Mouse (Mus musculus) cerebellum, adult 8-10 months (tissue): ENCODE data around the gene Axin2.

Source experiments
- DNase-seq: peaks from one replicate; pipeline ENCODE4 v3.0.0; 2022

Gene Axin2

GRCm38 (mm10) chr11:108930612-108931011 is 10.5 kb downstream of the Axin2 start:
- no peak for DNase-seq

DNA sequence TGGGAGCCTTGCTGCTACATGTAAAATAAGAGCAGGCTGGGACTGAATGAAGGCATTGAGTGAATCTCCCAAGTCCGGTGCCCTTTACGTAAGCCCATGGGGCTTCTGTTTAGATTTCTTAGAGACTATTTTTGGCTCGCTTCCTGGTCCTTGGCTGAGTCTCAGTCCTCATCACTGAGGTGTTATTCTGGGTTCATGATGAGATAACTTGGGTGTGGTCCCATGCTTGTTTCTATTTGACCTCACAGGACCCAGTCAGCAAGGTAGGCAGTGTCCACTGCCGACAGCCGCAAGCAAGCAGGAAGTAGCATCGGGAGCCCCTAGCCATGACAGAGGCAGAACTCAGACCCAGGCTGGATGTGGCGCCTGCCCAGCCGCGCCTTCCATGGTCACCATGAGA is 13.7 kb downstream of the Axin2 start:
- DNase-seq: no peak

DNA sequence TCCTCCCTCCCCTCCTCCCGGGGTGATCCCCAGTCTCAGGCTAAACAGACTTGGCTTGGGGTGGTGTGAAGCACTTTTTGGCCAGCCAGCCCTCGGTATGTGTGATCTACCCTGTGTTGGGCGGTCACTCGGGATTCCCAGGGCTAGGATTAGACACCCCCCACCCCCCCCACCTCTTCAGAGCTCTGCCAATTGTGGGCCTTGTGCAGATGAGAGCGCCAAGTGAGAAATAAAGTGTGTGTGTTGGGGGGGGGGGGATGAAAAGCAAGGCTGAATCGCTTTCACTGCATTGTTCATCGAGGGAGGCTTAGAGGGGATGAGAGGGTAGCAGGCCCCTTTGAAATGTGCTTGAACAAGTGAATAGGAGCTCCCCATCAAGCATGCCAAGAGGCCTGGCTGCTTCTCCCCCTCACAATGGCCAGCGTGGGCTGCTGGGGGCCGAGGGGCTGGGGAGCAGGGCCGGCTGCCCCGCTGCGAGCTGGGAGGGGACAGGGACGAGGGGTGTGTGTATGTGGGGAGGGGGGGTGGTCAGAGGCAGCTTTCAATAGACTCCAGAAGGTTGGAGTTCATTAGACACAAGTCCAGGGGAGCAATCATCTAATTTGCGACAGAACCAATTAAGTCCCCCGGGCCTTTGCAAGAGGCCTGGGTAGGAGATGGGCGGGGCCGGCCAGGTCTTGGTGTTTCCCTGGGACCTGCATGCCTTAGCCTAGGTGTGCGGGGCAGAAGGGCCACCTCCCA is 15.1 kb downstream of the Axin2 start:
- DNase-seq: no peak

DNA sequence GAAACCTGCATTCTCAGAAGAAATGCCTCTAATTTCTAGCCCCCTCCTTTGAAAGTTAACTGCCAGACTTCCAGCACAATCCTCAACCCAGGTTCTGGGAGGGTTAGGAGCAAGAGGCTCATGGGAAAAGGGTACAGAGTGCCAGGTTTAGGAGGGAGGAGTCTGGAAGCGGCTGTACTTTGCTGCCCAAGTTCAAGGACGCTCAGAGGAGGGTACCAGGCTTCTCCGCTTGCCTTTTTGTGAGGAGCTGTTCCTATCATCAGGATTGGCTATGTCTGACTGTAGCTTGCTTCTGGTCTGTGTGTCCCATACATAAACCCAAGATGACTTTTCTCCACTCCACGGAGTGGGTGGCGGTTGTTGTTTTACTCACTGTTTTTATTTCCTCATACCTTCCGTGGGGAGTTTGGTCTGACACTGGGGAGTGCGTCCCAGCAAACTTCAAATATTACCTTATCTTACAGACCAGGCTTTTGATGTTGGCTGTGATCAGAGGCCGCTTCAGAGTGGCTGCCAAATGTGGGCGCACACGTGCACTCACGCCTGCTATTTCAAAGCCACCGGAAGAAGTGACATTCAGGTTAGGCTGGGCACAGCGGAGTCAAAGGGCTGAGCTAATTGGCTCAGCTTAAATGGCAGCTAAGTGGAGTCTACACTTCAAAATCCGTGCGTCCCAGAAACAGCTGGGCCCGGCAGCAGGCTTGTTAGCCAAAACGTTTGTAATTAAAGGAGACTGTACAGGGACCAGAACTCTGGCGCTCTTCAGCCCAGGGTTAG is 16.1 kb downstream of the Axin2 start:
- no peak for DNase-seq

GRCm38 (mm10) chr11:108940655-108941412 is 20.7 kb downstream of the Axin2 start:
- no peak for DNase-seq

- DNase-seq: peak; percentile 30
Measured at GRCm38 (mm10) chr11:108941836-108942235, 21.7 kb downstream of the Axin2 start.

GRCm38 (mm10) chr11:108943741-108944140 is 23.6 kb downstream of the Axin2 start:
- no peak for DNase-seq

DNA sequence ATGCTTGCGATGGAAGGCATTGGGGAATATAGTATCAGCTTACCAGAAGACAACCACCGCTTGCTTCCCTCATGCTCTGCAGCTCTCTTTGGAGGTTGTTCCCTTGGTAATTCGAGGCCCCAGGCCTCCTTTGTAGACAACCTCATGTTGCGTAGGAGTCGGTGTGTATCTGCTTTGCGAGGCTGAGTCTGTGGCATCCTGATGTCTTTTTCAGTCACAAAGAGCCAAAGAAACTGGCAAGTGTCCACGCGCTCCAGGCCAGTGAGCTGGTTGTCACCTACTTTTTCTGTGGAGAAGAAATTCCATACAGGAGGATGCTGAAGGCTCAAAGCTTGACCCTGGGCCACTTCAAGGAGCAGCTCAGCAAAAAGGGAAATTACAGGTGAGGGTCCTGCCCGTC is 25.5 kb downstream of the Axin2 start:
- DNase-seq: no peak

DNA sequence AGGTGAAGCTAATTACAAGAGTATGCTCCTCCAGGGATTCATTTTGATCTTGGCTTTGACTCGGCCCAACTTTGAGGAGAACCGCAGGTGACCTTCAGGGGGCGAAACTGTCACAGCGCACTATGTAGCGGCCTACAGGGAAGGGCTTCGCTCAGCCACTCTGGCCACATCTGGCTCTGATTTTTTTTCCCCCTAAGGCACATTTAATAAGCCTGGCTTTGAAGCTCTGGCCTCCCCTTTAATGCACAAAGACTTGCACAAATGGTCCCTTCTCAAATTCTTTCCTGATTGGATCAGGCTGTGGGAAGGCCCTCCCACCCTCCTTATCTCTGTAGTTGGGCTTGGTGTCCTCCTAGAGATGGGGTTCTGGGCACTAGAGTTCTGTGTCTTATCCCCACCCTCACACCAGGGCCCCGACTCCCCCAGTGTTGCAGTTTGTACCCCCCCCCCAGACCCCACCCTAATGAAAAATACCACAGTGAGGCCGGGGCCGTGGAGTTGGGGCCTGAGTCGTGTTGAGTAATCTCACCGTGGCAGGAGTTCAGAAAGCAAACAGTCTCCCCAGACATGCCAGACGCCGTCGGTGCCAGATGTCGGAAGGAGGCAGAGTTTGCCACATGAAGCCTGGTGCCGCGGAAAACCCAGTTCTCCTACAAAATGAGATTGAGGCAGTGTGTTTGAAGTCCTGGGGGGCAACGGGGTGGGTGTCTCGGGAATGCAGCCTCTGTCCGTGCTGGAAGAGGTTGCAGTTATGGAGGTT is 27.5 kb downstream of the Axin2 start:
- no peak for DNase-seq

- DNase-seq: no peak
Measured at GRCm38 (mm10) chr11:108948501-108948900, 28.4 kb downstream of the Axin2 start.

- no peak for DNase-seq
Measured at GRCm38 (mm10) chr11:108948931-108949330, 28.8 kb downstream of the Axin2 start.

DNA sequence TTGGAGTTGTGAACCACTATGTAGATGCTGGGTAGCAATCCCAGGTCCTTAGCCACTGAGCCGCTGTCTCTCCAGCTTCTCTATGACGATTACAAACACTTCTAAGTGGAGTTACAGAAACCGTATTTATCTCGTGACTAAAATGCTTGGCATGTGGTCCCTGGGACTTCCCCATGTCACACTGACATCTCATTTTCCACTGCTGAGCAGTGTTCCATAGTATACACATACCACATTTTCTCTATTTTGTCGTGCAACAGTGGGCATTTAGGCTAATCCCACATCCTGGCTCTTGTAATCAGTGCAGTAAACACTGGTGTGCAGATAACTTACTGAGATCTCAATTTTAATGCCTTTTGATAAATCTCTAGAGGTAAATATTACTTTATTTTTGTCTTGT is 32.2 kb downstream of the Axin2 start:
- no peak for DNase-seq

- no peak for DNase-seq
Measured at GRCm38 (mm10) chr11:108955943-108956342, 35.8 kb downstream of the Axin2 start.

- DNase-seq: no peak
Measured at GRCm38 (mm10) chr11:108958349-108958748, 38.2 kb downstream of the Axin2 start.

DNA sequence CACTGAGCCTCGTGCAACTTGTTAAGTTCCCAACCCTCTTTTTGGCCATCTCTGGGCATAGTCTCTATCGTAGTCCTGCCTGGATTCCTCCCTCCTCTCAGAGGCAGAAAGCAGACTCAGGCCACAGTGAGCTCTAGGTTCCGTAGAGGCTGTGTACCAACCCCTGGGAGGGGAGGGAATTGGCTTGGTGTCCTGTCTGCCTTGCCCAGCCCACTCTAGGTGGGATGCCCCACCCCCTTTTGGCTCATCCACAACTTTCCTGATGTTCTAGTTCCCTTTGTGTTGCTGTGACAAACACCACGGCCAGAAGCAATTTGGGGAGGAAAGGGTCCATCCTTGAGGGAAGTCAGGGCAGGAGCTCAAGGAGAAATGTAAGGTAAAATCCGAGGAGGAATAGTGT is 39.0 kb downstream of the Axin2 start:
- no peak for DNase-seq

DNA sequence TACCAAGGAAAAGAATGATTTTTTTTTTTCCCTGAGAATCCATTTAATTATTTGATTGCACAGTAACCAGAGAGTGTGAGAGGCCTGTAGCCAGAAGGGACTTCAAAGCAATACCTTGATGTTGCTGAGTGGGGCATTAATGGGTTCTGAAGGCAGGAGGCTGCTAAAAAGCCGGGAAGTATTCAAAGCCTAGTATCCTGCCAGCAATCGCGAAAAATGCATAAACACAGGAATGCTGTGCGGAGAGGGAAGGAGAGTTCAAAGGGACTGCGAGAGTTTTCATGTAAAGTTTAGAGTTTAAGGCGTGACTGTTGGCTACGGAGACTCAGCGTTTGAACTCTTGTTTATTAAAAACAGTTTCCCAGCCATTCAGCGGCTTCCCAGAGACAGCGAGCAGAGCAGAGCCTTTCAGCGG is 41.5 kb downstream of the Axin2 start:
- DNase-seq: no peak

DNA sequence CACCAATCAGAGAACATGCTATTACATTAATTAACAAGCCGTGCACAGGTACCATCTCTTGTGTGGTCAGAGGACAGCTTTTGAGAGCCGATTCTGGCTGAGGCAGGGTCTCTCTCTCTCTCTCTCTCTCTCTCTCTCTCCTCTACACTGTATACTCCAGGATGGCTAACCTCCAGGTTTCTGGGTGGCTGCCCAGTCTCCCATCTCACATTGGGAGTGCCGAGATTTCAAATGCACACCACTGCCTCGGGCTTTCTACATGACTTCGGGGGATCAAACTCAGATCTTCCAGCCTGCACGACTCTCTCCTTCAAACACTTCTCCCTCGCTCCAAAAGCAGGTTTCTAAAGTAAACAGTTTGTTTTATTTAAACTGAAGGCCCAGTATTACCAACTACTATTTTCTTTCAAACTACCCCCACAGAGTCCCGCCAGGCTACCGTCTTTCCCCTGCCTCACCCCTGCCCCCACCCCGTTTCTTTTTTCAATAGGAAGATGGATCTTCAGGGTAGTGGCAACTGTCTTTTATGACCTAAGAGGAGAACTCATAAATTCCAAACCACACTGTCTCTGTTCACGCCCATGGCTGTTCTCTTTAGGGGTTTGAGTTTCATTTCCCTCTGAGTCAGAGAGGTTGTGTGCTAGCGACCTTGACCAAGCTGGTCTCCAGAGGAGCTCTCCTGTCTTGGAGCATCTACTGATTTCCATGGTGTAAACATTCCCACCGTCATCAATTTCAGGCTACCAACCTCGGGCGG is 43.5 kb downstream of the Axin2 start:
- DNase-seq: no peak

GRCm38 (mm10) chr11:108965740-108966139 is 45.6 kb downstream of the Axin2 start:
- no peak for DNase-seq

DNA sequence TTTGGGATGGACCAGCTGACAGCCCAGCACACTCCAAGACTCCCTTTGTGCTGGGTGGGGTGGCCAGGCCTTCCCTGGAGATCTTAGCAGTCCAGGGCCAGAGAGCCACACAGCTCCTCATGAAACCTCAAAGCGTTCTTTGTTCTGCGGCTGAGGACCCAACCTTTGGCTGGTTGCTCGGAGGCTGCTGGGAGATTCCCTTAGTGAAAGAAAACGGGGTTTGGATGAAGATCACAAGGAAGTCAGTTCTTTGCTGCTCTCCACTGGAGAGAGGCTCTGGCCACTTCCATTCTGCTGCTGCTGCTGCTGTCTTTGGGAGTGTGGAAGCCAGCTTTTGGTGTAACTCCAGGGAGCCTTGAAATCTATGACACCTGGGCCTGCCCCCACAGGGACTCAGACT is 53.3 kb downstream of the Axin2 start:
- DNase-seq: no peak

- DNase-seq: no peak
Measured at GRCm38 (mm10) chr11:108973866-108974265, 53.7 kb downstream of the Axin2 start.

GRCm38 (mm10) chr11:108975583-108975982 is 55.4 kb downstream of the Axin2 start:
- no peak for DNase-seq

DNA sequence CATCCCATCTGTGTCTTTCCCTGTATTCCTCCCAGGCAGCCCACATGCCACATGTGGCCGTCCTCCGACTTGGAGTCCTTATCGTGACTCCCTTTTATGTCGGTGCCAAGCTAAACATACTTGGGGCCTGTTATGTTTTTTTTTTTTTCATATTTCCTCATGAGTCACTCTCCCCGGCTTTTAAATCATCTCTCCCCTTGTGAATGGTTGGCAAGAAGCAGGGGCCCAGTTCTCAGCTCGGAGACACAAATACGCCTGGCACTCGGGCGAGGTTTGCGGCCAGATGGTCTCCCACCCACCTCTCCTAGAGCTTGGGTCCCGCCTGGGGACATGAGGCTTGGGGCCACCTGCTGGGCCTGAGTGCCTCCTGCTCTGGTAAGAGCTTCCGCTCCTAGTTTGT is 60.4 kb downstream of the Axin2 start:
- DNase-seq: peak; percentile 20
